Mouse (Mus musculus) layer of hippocampus, postnatal 14 days (tissue): ENCODE results near the gene Rabif. TPM values are rescaled to one million over a fixed set of nuclear protein-coding genes. Genes with fewer than 3 reads are reported as not detected.
A peak's percentile ranks its signal among the peaks of the same experiment; 100 is the strongest.

Experiments used
- DNase-seq, 2 experiments: peaks; one replicate each; pipeline ENCODE4 v3.0.0; 2021 to 2022; ENCODE audit warnings: low spot score in 2 of 2, mixed read lengths in 1 of 2
- total RNA-seq, 2 experiments: library from RNA; stranded (reverse); gene quantifications; 2 replicates each; pipeline ENCODE4 v1.2.3; 2021

Gene Rabif
- total RNA-seq, 2 experiments from 2014 or later: 26.7 to 27.8 TPM

GRCm38 (mm10) chr1:134549632-134550132 lies 55.2 kb downstream of the Rabif start, which contains the start of gene Mgat4e:
Gene Mgat4e (minus strand): TSS chr1:134549682.
- DNase-seq: no peak

- DNase-seq: no peak
These were observed 57.4 kb downstream of the Rabif start for GRCm38 (mm10) chr1:134551869-134552268.

- DNase-seq: no peak
These were observed 57.9 kb downstream of the Rabif start for GRCm38 (mm10) chr1:134552396-134552795.

GRCm38 (mm10) chr1:134555240-134555870 lies 60.9 kb downstream of the Rabif start:
- DNase-seq: no peak

- DNase-seq: peak in 1 of 2 experiments; percentile 62
These were observed 61.6 kb downstream of the Rabif start for GRCm38 (mm10) chr1:134555871-134556670.

GRCm38 (mm10) chr1:134556671-134557218 lies 62.3 kb downstream of the Rabif start:
- peak; percentile 92 to 96 for DNase-seq

Other genes starting within 250 kb of the Rabif start
- gene Myog, start 204.7 kb upstream of the Rabif start, total RNA-seq: not detected
- 10 to 100 TPM; 82.3 to 86.7 TPM for gene Ppfia4, start 161.7 kb upstream of the Rabif start, total RNA-seq
- 10 to 100 TPM; 80.0 to 84.3 TPM for gene Tmem183a, start 132.7 kb upstream of the Rabif start, total RNA-seq
- gene 4933406M09Rik, start 108.7 kb upstream of the Rabif start, total RNA-seq: not detected
- 10 to 100 TPM; 24.0 to 31.4 TPM for gene Cyb5r1, start 89.1 kb upstream of the Rabif start, total RNA-seq
- gene Adipor1, start 79.3 kb upstream of the Rabif start, total RNA-seq: 10 to 100 TPM; 62.2 to 64.1 TPM
- gene Klhl12, start 39.1 kb upstream of the Rabif start, total RNA-seq: 10 to 100 TPM; 37.2 to 41.5 TPM
- gene Mgat4e, start 55.0 kb downstream of the Rabif start, total RNA-seq: under 1 TPM in 1 of 2 experiments, not detected in 1; 0.38 TPM
- 10 to 100 TPM; 69.7 to 74.6 TPM for gene Kdm5b, start 65.5 kb downstream of the Rabif start, total RNA-seq
- gene Syt2, start 152.0 kb downstream of the Rabif start, total RNA-seq: 10 to 100 TPM; 21.2 to 21.9 TPM